Mouse (Mus musculus) ES-Bruce4 (cell line): ENCODE measurements at regions not wholly inside any gene's neighbourhood (a gene's known extent, or its start where the extent isn't known, plus 50 kb on each side); places are given as distances from the start of the nearest gene placed in this dataset.
A peak's percentile ranks its signal among the peaks of the same experiment; 100 is the strongest.
"Not testable (repeated sequence)": the region's sequence is repeated elsewhere in the genome, so short reads cannot be mapped to it uniquely, and the experiment has no call there.

Source experiments
- H3K27ac ChIP-seq: 2 replicates; pipeline ENCODE4 v1.5.1; 2012; ENCODE audit warnings: low read length, inconsistent platforms; ENCODE audit not compliant: insufficient read depth
- H3K27me3 ChIP-seq: 2 replicates; pipeline ENCODE4 v1.6.1; 2012; ENCODE audit warnings: mild to moderate bottlenecking, low read length, inconsistent platforms; ENCODE audit not compliant: control insufficient read depth, poor library complexity, insufficient read depth, severe bottlenecking
- H3K36me3 ChIP-seq: 2 replicates; pipeline ENCODE4 v1.6.1; 2012; ENCODE audit warnings: inconsistent platforms, mild to moderate bottlenecking, low read length, moderate library complexity; ENCODE audit not compliant: control insufficient read depth, poor library complexity, insufficient read depth, severe bottlenecking
- H3K4me1 ChIP-seq: one replicate; pipeline ENCODE4 v1.8.1; 2011; ENCODE audit warnings: low read length; ENCODE audit not compliant: control insufficient read depth, insufficient read depth
- H3K4me3 ChIP-seq: 2 replicates; pipeline ENCODE4 v1.5.1; 2011; ENCODE audit warnings: low read depth, mild to moderate bottlenecking, low read length
- H3K9ac ChIP-seq: 2 replicates; pipeline ENCODE4 v1.6.1; 2012; ENCODE audit warnings: low read depth, mild to moderate bottlenecking, inconsistent platforms; ENCODE audit not compliant: poor library complexity, severe bottlenecking
- H3K9me3 ChIP-seq: replicated peaks from 2 replicates; pipeline ENCODE4 v1.6.1; 2012; ENCODE audit warnings: mild to moderate bottlenecking, low read length, inconsistent platforms; ENCODE audit not compliant: control insufficient read depth, poor library complexity, insufficient read depth, severe bottlenecking

DNA sequence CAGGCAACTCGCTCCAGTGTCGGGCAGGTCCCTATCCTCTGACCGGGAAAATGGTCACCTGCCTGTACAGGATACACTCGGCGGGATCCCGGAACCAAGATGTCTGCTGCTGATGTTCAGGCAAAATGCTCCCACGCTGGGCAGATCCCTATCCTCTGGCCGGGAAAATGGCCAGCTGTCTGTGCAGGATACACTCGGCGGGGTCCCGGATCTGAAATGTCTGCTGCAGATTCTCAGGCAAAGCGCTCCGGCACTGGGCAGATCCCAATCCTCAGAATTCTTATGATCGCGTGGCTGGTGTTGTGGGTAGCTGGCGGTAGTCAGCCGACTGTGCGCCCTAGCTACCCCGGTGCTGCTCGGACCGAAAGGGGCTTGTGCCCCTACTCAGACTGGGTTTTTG, 161.4 kb downstream of the Gm12353 start:
- not testable (repeated sequence) for H3K4me1 ChIP-seq, H3K27me3 ChIP-seq, H3K9me3 ChIP-seq, H3K27ac ChIP-seq, H3K36me3 ChIP-seq
- Histone ChIP-seq H3K9ac (peak overlapping the region; percentile 47), H3K4me3 (peak overlapping the region; percentile 65)
